Mouse (Mus musculus): ENCODE data around the gene Cxcl17. TPM values are rescaled to one million over a fixed set of nuclear protein-coding genes. Genes with fewer than 3 reads are reported as not detected.
"Not testable (repeated sequence)": the region's sequence is repeated elsewhere in the genome, so short reads cannot be mapped to it uniquely, and the experiment has no call there.

Gene Cxcl17
- polyA plus RNA-seq (2014; fragmentation: Nextera tagmentation; extraction: Ambion mirVana) = 0.42 TPM in 1 of 2 replicates, not detected in the other

DNA sequence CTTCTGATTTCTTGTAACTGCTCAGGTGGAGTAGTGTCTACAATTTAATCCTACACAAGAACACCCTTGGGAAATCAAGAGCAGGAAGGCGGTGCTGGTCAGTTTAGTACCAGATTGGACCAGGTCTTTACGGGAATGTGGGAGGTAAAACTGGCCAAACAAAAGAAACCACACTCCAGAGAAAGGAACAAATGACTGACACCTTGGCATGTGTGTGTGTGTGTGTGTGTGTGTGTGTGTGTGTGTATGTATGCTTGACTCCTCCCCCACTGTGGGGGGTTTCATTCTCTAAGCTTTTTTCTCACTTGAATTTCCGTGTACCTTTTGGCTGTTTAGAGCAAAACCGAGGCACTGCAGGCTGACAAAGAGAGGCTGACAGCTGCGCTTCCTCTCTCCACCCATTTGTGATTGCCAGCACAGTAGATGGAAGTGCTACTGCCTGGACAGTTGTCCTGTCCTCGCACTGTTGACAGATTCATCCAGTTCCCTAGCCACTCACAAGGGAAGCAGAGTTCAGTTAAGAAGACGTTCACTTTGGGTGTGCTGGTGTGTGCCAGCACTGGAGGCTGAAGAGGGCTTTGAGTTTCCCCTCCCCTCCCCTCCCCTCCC is at the start of gene Cxcl17:
Gene Cxcl17, minus strand, starts transcription at position 54 of the 609 bp plus-strand sequence.
- Histone ChIP-seq H3K27ac (ENCODE audit: low read depth) (no peak within 1 kb of the TSS), H3K9ac (ENCODE audit: low read length) (no peak within 1 kb of the TSS), H3K9me3 (ENCODE audit: control insufficient read depth, low read length) (no peaks in the 10 kb centered on the region), H3K4me1 (replicated peaks; ENCODE audit: control insufficient read depth, insufficient read depth, low read length) (no peaks in the 10 kb centered on the region), H3K36me3 (ENCODE audit: control insufficient read depth, insufficient read depth, low read length) (no peaks in the 10 kb centered on the region), H3K4me2 (ENCODE audit: low read length) (no peak within 1 kb of the TSS), H3K27me3 (replicated peaks; ENCODE audit: control insufficient read depth, insufficient read depth, low read length) (no peaks in the 10 kb centered on the region), H3K4me3 (ENCODE audit: low read depth, low read length) (no peak within 1 kb of the TSS)
- ATAC-seq (replicated peaks; ENCODE audit: low FRiP score, low TSS enrichment, low read depth) (no peak), DNase-seq (ENCODE audit: low spot score) (no peak)
- 57% methylated on average over 7 of the region's 7 CpGs for WGBS

DNA sequence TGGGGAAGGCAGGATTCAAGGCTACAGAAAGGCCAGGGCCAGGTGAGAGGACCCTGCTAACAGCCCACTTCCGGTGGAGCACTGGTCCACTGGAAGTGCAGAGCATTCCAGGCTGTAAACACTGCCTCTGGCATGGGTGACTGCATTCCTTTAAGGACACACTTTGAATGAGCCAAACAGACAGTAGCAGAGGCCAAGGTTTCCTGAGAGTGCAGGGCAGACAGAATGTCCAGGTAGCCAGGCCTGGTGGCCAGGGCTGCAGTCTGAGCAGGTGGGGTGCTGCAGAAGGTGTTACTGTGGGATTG is 49.3 kb upstream of the Cxcl17 start:
- not testable (repeated sequence) for H3K9ac ChIP-seq (ENCODE audit: low read length); H3K27ac ChIP-seq (ENCODE audit: low read depth); H3K4me3 ChIP-seq (ENCODE audit: low read depth, low read length); ATAC-seq (replicated peaks; ENCODE audit: low FRiP score, low TSS enrichment, low read depth); H3K27me3 ChIP-seq (replicated peaks; ENCODE audit: control insufficient read depth, insufficient read depth, low read length); H3K9me3 ChIP-seq (ENCODE audit: control insufficient read depth, low read length); H3K4me1 ChIP-seq (replicated peaks; ENCODE audit: control insufficient read depth, insufficient read depth, low read length); H3K4me2 ChIP-seq (ENCODE audit: low read length); DNase-seq (ENCODE audit: low spot score); H3K36me3 ChIP-seq (ENCODE audit: control insufficient read depth, insufficient read depth, low read length)
- WGBS = no CpG with 5 or more reads among the region's 1 CpGs

DNA sequence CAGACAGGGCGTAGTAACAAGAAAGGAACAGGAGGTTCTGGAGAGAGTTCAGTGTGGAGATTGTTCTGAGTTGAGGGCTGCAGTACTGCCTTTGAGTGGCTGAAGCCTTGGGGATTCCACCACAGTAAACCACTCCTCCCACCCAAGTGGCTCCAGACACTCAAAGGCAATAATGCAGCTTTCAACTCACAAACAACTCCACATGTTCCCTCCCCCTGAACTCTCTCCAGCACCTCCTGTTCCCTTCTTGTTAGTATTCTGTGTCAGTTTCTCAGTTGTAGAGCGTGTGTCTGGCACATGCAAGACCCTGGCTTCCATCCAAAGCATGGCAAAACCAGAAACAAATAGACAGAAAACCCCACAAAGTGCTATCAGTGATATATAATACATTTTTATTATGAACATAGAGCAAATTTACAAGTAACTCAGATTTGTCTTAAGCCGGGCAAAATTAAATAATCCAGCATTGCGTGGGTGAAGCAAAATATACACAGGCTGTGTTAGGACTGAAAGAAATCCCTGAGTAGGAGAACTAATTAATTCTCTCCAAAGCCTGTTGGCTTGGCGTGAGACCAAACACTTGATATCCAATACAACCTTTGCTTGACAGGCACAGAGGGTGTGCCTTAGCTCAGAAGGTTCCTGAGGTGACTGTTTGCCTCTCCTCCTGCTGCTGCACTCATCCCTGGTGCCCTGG is 48.8 kb upstream of the Cxcl17 start:
- ATAC-seq (replicated peaks; ENCODE audit: low FRiP score, low TSS enrichment, low read depth); H3K27me3 ChIP-seq (replicated peaks; ENCODE audit: control insufficient read depth, insufficient read depth, low read length): not testable (repeated sequence)
- 53% methylated on average over 4 of the region's 5 CpGs for WGBS

DNA sequence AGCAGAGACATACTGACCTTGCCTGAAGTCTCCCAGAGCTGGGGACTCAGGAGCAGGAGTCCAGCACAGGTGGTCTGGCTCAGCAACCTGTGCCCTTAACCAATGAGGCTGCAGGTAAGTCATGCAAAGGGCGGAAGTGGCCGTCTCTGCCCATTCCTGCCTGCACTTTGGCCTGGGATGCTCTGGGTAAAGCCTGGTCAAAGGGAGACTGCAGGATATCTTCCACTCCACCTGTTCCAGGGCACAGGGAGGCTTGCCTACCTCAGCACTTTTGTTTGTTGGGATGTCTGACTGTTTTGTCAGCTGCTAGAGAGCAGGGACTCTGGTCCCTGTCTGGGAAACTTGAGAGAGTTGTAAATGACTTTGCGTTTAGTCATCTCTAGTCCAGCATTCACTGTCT is 39.4 kb upstream of the Cxcl17 start:
- 76% methylated on average over 3 of the region's 3 CpGs for WGBS
- H3K36me3 ChIP-seq (ENCODE audit: control insufficient read depth, insufficient read depth, low read length) = no peaks in the 10 kb centered on the region
- H3K9me3 ChIP-seq (ENCODE audit: control insufficient read depth, low read length) = no peaks in the 10 kb centered on the region
- no peak overlapping the region for H3K27ac ChIP-seq (ENCODE audit: low read depth)
- no peak overlapping the region for H3K9ac ChIP-seq (ENCODE audit: low read length)
- H3K27me3 ChIP-seq (replicated peaks; ENCODE audit: control insufficient read depth, insufficient read depth, low read length) = no peaks in the 10 kb centered on the region
- no peak overlapping the region for H3K4me3 ChIP-seq (ENCODE audit: low read depth, low read length)
- H3K4me1 ChIP-seq (replicated peaks; ENCODE audit: control insufficient read depth, insufficient read depth, low read length) = no peaks in the 10 kb centered on the region
- DNase-seq (ENCODE audit: low spot score) (no peak), ATAC-seq (replicated peaks; ENCODE audit: low FRiP score, low TSS enrichment, low read depth) (no peak)
- H3K4me2 ChIP-seq (ENCODE audit: low read length) = no peak overlapping the region

More for the DNA sequence above, 48.8 kb upstream of the Cxcl17 start:
- DNase-seq (ENCODE audit: low spot score); H3K27ac ChIP-seq (ENCODE audit: low read depth); H3K4me2 ChIP-seq (ENCODE audit: low read length); H3K4me3 ChIP-seq (ENCODE audit: low read depth, low read length); H3K36me3 ChIP-seq (ENCODE audit: control insufficient read depth, insufficient read depth, low read length); H3K4me1 ChIP-seq (replicated peaks; ENCODE audit: control insufficient read depth, insufficient read depth, low read length); H3K9ac ChIP-seq (ENCODE audit: low read length); H3K9me3 ChIP-seq (ENCODE audit: control insufficient read depth, low read length): not testable (repeated sequence)

DNA sequence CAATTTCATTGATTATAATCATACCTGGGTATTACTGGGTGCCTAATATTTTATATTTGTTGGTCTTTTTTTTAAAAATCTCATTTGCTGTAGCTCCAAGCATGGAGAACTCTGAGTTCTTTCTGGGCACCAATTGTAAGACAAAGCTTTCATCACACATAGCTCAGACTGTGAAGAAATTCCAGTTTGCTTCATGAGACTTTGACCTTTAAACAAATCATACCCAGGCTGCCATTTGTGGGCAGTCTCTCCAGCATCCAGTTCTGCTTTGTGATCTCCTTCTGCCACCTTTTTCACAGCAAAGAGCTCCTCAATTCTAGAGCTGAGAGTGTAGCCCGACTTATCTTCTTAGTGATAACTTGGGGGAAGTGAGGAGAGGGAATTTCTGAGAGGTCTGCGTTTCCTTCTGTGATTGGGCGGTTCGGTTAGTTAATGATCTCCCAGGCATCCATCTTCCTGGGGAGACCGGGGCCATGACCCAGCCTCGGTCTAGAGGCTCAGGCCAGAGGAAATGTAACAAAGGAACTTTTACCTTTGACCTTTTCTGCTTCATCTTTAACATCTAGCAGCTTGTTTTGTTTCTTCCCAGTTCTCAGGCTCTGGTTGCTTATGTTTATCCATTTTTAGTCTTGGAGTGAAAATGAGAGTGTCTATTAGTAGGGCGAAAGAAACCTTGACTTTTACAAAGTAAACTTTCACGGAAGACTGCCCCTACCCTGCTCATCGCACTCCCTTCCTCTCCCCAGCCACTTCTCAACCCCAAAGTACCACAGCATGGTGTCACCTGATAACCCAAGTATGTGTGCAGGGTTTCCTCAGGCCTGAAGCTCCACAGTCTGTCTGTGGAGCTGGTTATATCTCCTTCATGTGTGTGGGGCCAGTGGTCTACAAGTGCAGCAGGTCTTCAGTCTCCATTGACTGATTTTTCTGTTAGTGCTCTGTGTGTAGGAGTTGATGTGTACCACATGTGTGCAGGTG is 37.5 kb upstream of the Cxcl17 start:
- Histone ChIP-seq H3K36me3 (ENCODE audit: control insufficient read depth, insufficient read depth, low read length) (no peaks in the 10 kb centered on the region), H3K9me3 (ENCODE audit: control insufficient read depth, low read length) (no peaks in the 10 kb centered on the region), H3K27me3 (replicated peaks; ENCODE audit: control insufficient read depth, insufficient read depth, low read length) (no peaks in the 10 kb centered on the region), H3K4me1 (replicated peaks; ENCODE audit: control insufficient read depth, insufficient read depth, low read length) (no peaks in the 10 kb centered on the region), H3K9ac (ENCODE audit: low read length) (no peak overlapping the region), H3K4me2 (ENCODE audit: low read length) (no peak overlapping the region), H3K4me3 (ENCODE audit: low read depth, low read length) (no peak overlapping the region), H3K27ac (ENCODE audit: low read depth) (no peak overlapping the region)
- DNase-seq (ENCODE audit: low spot score) = no peak
- 36% methylated on average over 9 of the region's 9 CpGs for WGBS
- no peak for ATAC-seq (replicated peaks; ENCODE audit: low FRiP score, low TSS enrichment, low read depth)

DNA sequence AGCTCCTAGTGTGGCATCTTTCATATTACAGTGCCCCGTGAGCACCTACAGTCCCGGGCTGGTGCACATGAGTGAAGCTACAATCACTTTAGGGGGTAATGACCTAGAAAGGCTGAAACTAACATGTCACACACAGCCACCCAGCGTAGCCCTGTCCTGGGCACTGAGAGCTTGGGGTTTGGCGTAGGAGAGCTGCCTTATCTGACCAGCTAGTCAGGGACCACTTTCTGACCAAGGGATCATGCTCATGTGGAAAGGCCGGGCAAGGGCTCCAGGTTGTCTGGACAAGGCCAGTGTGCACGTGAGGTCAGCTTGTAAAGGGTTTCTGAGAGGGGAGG is 28.1 kb upstream of the Cxcl17 start:
- H3K9me3 ChIP-seq (ENCODE audit: control insufficient read depth, low read length) = no peaks in the 10 kb centered on the region
- H3K4me2 ChIP-seq (ENCODE audit: low read length) = no peak overlapping the region
- DNase-seq (ENCODE audit: low spot score) (no peak), ATAC-seq (replicated peaks; ENCODE audit: low FRiP score, low TSS enrichment, low read depth) (no peak)
- H3K9ac ChIP-seq (ENCODE audit: low read length) = no peak overlapping the region
- H3K36me3 ChIP-seq (ENCODE audit: control insufficient read depth, insufficient read depth, low read length) = no peaks in the 10 kb centered on the region
- 86% methylated on average over 6 of the region's 6 CpGs for WGBS
- no peaks in the 10 kb centered on the region for H3K4me1 ChIP-seq (replicated peaks; ENCODE audit: control insufficient read depth, insufficient read depth, low read length)
- no peak overlapping the region for H3K4me3 ChIP-seq (ENCODE audit: low read depth, low read length)
- H3K27ac ChIP-seq (ENCODE audit: low read depth) = no peak overlapping the region
- H3K27me3 ChIP-seq (replicated peaks; ENCODE audit: control insufficient read depth, insufficient read depth, low read length) = no peaks in the 10 kb centered on the region

DNA sequence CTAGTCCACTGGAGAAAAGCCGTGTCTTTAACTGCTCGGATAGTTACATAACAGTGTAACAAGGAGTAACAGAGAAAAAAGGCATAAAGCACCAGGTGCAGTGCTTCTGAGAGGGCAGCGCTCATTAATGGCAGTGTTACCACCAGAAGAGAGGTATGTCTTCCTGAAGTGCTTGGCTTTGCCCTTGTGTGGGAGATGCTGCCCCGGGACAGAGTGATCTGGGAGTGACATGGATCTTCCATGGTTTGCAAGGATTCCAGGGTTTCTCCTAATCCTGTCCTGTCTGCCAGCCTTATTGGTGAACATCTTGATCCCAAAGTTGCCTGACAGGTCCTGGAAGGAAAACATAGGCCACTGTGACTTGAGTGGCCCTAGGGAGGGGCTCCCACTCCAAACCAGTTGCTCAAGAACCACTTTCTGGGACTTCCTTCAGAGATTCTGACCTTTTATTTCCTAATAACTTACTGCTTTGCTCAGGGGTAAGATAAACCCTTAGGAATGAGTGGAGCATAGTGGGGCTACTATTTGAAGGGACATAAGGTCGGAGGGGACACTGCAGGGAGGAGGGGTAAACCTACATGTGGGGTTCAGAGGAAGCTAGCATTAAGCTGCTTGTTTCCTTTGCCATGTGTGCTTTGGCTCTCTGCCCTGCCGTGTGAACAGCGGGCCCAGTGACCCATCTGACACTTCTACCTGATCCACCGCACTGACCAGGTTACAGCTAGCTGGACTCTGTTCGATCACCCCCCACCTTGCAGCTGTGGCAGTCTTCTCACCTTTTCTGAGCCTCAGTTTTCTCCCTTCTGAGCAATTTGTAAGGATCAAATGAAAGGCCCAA is 27.5 kb upstream of the Cxcl17 start:
- H3K36me3 ChIP-seq (ENCODE audit: control insufficient read depth, insufficient read depth, low read length) = no peaks in the 10 kb centered on the region
- H3K27ac ChIP-seq (ENCODE audit: low read depth) = no peak overlapping the region
- no peak overlapping the region for H3K4me3 ChIP-seq (ENCODE audit: low read depth, low read length)
- WGBS = 85% methylated on average over 9 of the region's 9 CpGs
- ATAC-seq (replicated peaks; ENCODE audit: low FRiP score, low TSS enrichment, low read depth) = no peak
- no peaks in the 10 kb centered on the region for H3K9me3 ChIP-seq (ENCODE audit: control insufficient read depth, low read length)
- DNase-seq (ENCODE audit: low spot score) = no peak
- H3K27me3 ChIP-seq (replicated peaks; ENCODE audit: control insufficient read depth, insufficient read depth, low read length) = no peaks in the 10 kb centered on the region
- no peak overlapping the region for H3K4me2 ChIP-seq (ENCODE audit: low read length)
- no peaks in the 10 kb centered on the region for H3K4me1 ChIP-seq (replicated peaks; ENCODE audit: control insufficient read depth, insufficient read depth, low read length)
- no peak overlapping the region for H3K9ac ChIP-seq (ENCODE audit: low read length)

DNA sequence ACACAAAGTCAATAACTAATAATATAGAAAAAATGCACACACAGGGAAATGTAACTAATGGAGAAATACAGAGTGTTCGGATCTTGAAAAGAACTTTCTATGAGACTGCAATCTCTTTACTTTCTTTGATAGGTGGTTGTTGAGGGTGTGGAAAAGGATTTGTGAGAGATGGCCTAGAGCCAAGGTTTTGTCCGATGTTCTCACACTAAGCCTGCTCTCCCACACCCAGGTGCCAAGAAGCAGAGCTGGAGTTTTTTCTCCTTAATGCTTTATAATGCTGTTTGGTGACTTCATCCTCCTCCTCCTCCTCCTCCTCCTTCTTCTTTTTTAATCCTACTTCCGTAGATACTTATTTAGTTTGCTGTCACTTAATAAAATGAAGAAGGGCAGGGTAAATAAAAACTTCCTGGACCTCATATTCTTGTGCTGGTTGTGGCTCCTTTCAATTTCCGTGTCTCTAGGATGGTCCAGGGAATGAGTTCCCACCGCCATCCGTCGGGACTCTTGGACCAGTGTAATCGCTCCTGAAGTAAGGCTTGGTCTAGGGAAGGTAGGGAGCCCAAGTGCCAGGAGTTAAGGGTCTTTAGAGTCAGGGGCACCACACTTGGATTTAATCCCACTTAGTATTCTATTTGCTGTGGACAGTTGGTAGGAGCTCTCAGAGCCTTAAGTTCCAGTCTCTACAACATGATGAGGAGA is 26.6 kb upstream of the Cxcl17 start:
- WGBS = 81% methylated on average over 8 of the region's 8 CpGs
- Histone ChIP-seq H3K27ac (ENCODE audit: low read depth) (no peak overlapping the region), H3K9ac (ENCODE audit: low read length) (no peak overlapping the region), H3K4me1 (replicated peaks; ENCODE audit: control insufficient read depth, insufficient read depth, low read length) (no peaks in the 10 kb centered on the region), H3K9me3 (ENCODE audit: control insufficient read depth, low read length) (no peaks in the 10 kb centered on the region), H3K27me3 (replicated peaks; ENCODE audit: control insufficient read depth, insufficient read depth, low read length) (no peaks in the 10 kb centered on the region), H3K4me3 (ENCODE audit: low read depth, low read length) (no peak overlapping the region), H3K36me3 (ENCODE audit: control insufficient read depth, insufficient read depth, low read length) (no peaks in the 10 kb centered on the region), H3K4me2 (ENCODE audit: low read length) (no peak overlapping the region)
- ATAC-seq (replicated peaks; ENCODE audit: low FRiP score, low TSS enrichment, low read depth) (no peak), DNase-seq (ENCODE audit: low spot score) (no peak)

Measured in intestine, embryonic 14.5 days (tissue).